Mouse (Mus musculus) ES-E14 (cell line): Measurements from ENCODE around the gene Astn1.

Experiments
- HCFC1 ChIP-seq: IDR thresholded peaks from 2 replicates; pipeline ENCODE4 v1.6.1; 2012; ENCODE audit warnings: low read length, inconsistent platforms, borderline replicate concordance; ENCODE audit not compliant: insufficient read depth
- MAFK ChIP-seq: IDR thresholded peaks from 2 replicates; pipeline ENCODE4 v1.6.1; 2014; ENCODE audit warnings: mild to moderate bottlenecking, low read depth, low read length, inconsistent platforms; ENCODE audit not compliant: insufficient read depth
- ZNF384 ChIP-seq: IDR thresholded peaks from 2 replicates; pipeline ENCODE4 v1.6.1; 2012; ENCODE audit warnings: low read depth, low read length, inconsistent platforms

- no peak for TF ChIP-seq ZNF384
- no peak for TF ChIP-seq MAFK
- no peak for TF ChIP-seq HCFC1
Measured at GRCm38 (mm10) chr1:158480285-158480684, 118.2 kb downstream of the Astn1 start.
